Mouse (Mus musculus) hindbrain, embryonic 16.5 days (tissue): ENCODE measurements around the gene Gli3. TPM values are rescaled to one million over a fixed set of nuclear protein-coding genes. Genes with fewer than 3 reads are reported as not detected.

ENCODE experiments used
- ATAC-seq: fragments of 200-750 bp; cut with Nextera tagmentation; 2 replicates; pipeline ENCODE4 v1.8.0; 2017; ENCODE audit warnings: moderate TSS enrichment, moderate library complexity
- H3K27ac ChIP-seq: fragments of 300-500 bp; sonication (generic); 2 replicates; pipeline ENCODE4 v1.5.1; 2014; ENCODE audit warnings: low read depth, mild to moderate bottlenecking, control low read depth, low read length, moderate library complexity
- H3K27me3 ChIP-seq: fragments of 300-500 bp; sonication (generic); replicated peaks from 2 replicates; pipeline ENCODE4 v1.6.1; 2014; ENCODE audit warnings: low read length; ENCODE audit not compliant: control insufficient read depth, insufficient read depth
- H3K36me3 ChIP-seq: fragments of 300-500 bp; sonication (generic); 2 replicates; pipeline ENCODE4 v1.6.1; 2014; ENCODE audit warnings: mild to moderate bottlenecking, low read length, moderate library complexity, mixed read lengths; ENCODE audit not compliant: control insufficient read depth, insufficient read depth
- H3K4me1 ChIP-seq: fragments of 300-500 bp; sonication (generic); 2 replicates; pipeline ENCODE4 v1.6.1; 2014; ENCODE audit warnings: low read depth, low read length; ENCODE audit not compliant: control insufficient read depth, insufficient read depth
- H3K4me2 ChIP-seq: fragments of 300-500 bp; sonication (generic); 2 replicates; pipeline ENCODE4 v1.6.1; 2014; ENCODE audit warnings: mild to moderate bottlenecking, low read length, control low read depth, moderate library complexity
- H3K4me3 ChIP-seq: fragments of 300-500 bp; sonication (generic); 2 replicates; pipeline ENCODE4 v1.5.1; 2014; ENCODE audit warnings: mild to moderate bottlenecking, low read length, control low read depth, moderate library complexity
- H3K9ac ChIP-seq: fragments of 300-500 bp; sonication (generic); 2 replicates; pipeline ENCODE4 v1.6.1; 2014; ENCODE audit warnings: low read depth, mild to moderate bottlenecking, control low read depth, low read length, moderate library complexity
- H3K9me3 ChIP-seq: fragments of 300-500 bp; sonication (generic); 2 replicates; pipeline ENCODE4 v1.6.1; 2014; ENCODE audit warnings: mild to moderate bottlenecking, low read length, moderate library complexity; ENCODE audit not compliant: control insufficient read depth
- whole genome bisulfite sequencing: fragments of 180-500 bp; shearing (Covaris S2); extraction: QIAGEN DNeasy Blood & Tissue Kit; methylation state at CpG from one replicate; pipeline ENCODE4 v1.1.7; 2014; 5-methylcytosine and 5-hydroxymethylcytosine counted together
- polyA plus RNA-seq: library from polyadenylated mRNA; unstranded; fragments of >200 nt; fragmentation: Nextera tagmentation; extraction: Ambion mirVana; gene quantifications from 2 replicates; pipeline ENCODE4 v1.2.1, GENCODE M21; 2015

Gli3 gene
- polyA plus RNA-seq = 2.9 and 4.4 TPM in 2 replicates

DNA sequence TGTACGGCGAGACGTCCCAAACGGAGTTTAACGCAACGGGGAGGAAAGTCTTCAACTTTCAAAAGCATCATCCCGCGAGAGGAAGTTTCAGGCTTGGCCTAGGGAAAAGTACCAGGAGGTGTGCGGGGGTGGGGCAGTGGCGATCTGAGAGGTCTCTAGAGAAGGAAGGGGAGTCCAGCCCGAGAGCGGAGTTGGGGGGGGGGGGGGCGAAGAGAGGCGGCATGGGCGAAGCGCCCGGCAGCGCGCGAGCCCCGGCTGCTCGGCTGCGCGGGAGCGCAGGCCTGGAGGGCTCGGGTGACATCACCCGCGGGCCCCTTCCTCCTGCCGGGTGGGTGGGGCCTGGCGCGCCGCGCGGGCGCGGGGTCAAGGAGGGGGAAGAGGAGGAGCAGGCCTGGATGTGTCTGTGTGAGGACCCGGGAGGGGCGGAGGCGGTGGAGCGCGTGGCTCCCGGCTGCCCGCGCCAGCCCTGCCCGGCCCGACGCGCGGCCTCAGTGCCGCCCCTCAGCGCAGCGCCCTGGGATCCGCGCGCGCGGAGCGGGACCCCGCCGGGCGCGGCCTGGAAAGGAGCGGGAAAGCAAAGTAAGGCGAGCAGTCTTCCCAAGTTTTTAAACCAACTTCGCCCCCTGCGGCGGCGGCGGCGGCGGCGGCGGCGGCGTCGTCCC, at the start of gene Gli3:
Gene Gli3 (plus strand): TSS at position 406 of the 662 bp plus-strand sequence.
- Histone ChIP-seq H3K36me3 (no peaks in the 10 kb centered on the region), H3K27me3 (peaks cover 11% of the 10 kb centered on the region), H3K9ac (peak within 1 kb of the TSS; percentile 72), H3K27ac (peak within 1 kb of the TSS; percentile 75), H3K4me1 (peaks cover 16% of the 10 kb centered on the region), H3K4me2 (peak within 1 kb of the TSS; percentile 97), H3K4me3 (peak within 1 kb of the TSS; percentile 69), H3K9me3 (no peaks in the 10 kb centered on the region)
- ATAC-seq = peak; percentile 93
- 0% methylated on average over 37 of the region's 76 CpGs for WGBS

GRCm38 (mm10) chr13:15421182-15421750, 41.8 kb upstream of the Gli3 start:
- H3K36me3 ChIP-seq = no peaks in the 10 kb centered on the region
- no peak for ATAC-seq
- H3K27ac ChIP-seq = no peak overlapping the region
- H3K4me3 ChIP-seq = no peak overlapping the region
- 52% methylated on average over 10 of the region's 10 CpGs for WGBS
- peak overlapping the region; percentile 13; the same call in 1 of the 2 replicates for H3K4me2 ChIP-seq
- no peaks in the 10 kb centered on the region for H3K27me3 ChIP-seq
- no peaks in the 10 kb centered on the region for H3K4me1 ChIP-seq
- H3K9ac ChIP-seq = no peak overlapping the region
- H3K9me3 ChIP-seq = no peaks in the 10 kb centered on the region

DNA sequence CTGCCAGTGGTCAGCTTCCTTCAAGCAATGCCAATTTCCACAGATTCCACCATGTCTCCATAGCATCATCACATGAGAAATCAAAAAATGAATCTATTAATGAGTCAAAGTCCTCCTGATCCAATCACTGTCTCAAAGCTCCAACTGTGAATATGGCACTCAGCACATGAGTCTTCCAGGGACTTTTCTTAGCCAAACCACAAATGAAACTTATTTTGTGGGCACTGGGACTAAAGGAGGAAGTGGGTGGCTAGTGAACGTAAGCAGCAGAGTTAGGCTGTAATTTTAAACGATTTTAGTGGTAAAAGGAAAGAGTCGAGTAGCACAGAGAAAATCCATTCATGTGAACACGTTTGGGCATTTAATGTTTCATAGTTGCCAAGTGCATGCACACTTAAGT, 21.0 kb upstream of the Gli3 start:
- 87% methylated on average over 4 of the region's 4 CpGs for WGBS
- no peak for ATAC-seq

GRCm38 (mm10) chr13:15444312-15444711, 18.7 kb upstream of the Gli3 start:
- Histone ChIP-seq H3K4me2 (no peak overlapping the region), H3K9me3 (no peaks in the 10 kb centered on the region), H3K9ac (no peak overlapping the region), H3K36me3 (no peaks in the 10 kb centered on the region), H3K27ac (no peak overlapping the region), H3K4me3 (no peak overlapping the region), H3K27me3 (no peaks in the 10 kb centered on the region), H3K4me1 (no peaks in the 10 kb centered on the region)
- 66% methylated on average over 4 of the region's 4 CpGs for WGBS
- ATAC-seq = no peak

More for the DNA sequence above, 21.0 kb upstream of the Gli3 start:
- H3K27ac ChIP-seq = no peak overlapping the region
- H3K4me2 ChIP-seq = no peak overlapping the region
- no peak overlapping the region for H3K4me3 ChIP-seq
- no peaks in the 10 kb centered on the region for H3K9me3 ChIP-seq
- no peak overlapping the region for H3K9ac ChIP-seq
- no peaks in the 10 kb centered on the region for H3K4me1 ChIP-seq
- no peaks in the 10 kb centered on the region for H3K36me3 ChIP-seq
- no peaks in the 10 kb centered on the region for H3K27me3 ChIP-seq

- Histone ChIP-seq H3K4me3 (no peak overlapping the region), H3K4me2 (no peak overlapping the region), H3K9me3 (no peaks in the 10 kb centered on the region), H3K9ac (no peak overlapping the region), H3K4me1 (no peaks in the 10 kb centered on the region), H3K36me3 (no peaks in the 10 kb centered on the region), H3K27me3 (no peaks in the 10 kb centered on the region), H3K27ac (no peak overlapping the region)
- no peak for ATAC-seq
- WGBS = 28% methylated on average over 2 of the region's 2 CpGs
Measured at GRCm38 (mm10) chr13:15445591-15445990, 17.4 kb upstream of the Gli3 start.

DNA sequence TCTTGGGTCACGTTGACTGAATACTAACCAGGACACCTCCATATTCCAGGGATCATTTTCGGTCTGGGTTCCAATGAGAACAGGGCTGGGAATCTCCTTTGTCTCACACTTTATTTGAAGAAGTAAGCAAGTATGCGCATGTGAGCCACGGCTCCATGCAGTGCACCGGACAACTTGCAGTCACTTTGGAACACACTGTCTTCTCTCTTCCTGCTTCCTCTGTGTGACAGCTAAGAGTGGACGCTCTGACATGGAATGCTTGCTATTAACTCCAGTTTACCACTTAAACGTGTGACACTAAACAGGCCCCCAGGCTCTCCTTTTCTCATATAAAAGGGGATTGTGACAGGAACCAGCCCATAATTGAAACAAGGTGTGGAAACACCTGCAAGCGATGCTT, 17.0 kb upstream of the Gli3 start:
- WGBS = 86% methylated on average over 8 of the region's 8 CpGs

DNA sequence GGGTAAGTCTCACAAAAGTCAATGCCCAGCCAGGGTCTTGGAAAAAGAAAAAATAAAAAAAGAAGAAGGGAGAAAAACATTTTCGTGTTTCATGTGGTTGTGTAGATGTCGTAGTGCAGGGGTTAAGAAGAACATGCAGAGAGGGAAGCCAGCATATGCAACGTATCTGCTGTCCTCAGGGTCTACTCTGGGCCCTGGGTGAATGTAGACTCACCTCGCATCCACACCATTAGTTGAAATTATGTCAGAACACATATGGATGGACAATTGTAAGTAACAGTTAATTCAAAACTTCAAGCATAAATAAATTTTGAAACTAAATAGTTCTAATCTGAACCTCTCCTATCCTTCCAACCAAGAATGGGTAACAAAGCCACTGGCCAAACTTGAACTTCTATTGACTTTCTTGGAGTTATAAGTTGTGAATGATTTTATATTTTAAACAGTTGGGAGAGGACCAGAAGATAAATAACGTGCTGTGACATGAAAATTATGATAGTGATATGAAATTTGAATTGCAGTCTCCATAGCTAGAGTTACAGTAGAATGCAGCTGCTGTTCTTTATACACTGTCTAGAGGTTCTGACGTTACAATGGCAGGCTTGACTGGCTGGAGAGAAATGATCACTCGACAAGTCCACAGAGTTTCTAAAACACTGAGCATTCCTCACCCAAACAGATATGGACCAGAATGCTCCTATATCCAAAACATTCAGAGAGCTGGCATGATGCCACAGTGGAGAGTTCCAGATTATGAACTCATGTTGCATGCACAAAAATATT, 16.1 kb upstream of the Gli3 start:
- Histone ChIP-seq H3K4me2 (no peak overlapping the region), H3K9ac (no peak overlapping the region), H3K9me3 (no peaks in the 10 kb centered on the region), H3K27ac (no peak overlapping the region), H3K36me3 (no peaks in the 10 kb centered on the region), H3K27me3 (no peaks in the 10 kb centered on the region), H3K4me1 (no peaks in the 10 kb centered on the region), H3K4me3 (no peak overlapping the region)
- no peak for ATAC-seq
- 87% methylated on average over 7 of the region's 7 CpGs for WGBS

More for the DNA sequence above, 17.0 kb upstream of the Gli3 start:
- Histone ChIP-seq H3K9ac (no peak overlapping the region), H3K4me2 (no peak overlapping the region), H3K4me1 (no peaks in the 10 kb centered on the region), H3K4me3 (no peak overlapping the region), H3K27me3 (no peaks in the 10 kb centered on the region), H3K27ac (no peak overlapping the region), H3K9me3 (no peaks in the 10 kb centered on the region), H3K36me3 (no peaks in the 10 kb centered on the region)
- ATAC-seq = no peak

DNA sequence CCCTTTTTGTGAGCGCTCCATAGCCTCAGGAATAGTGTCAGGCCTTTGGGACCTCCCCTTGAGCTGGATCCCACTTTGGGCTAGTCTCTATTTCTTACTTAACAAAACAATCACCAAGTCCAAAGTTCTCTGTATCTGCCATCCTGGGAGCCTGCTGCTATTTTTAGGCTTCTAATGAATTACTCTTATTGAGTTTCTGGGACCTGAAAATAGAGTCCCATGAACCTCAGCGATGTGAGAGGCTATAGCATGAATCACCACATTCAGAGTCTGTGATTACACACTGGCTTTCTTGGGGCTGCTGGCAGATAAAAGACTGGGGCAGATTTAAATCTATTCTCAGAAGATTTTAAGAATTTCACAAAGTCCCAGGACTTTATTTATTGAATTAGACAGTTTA, 12.1 kb upstream of the Gli3 start:
- Histone ChIP-seq H3K4me2 (no peak overlapping the region), H3K27ac (no peak overlapping the region), H3K4me3 (no peak overlapping the region), H3K9ac (no peak overlapping the region), H3K27me3 (no peaks in the 10 kb centered on the region), H3K36me3 (no peaks in the 10 kb centered on the region), H3K4me1 (no peaks in the 10 kb centered on the region), H3K9me3 (no peaks in the 10 kb centered on the region)
- WGBS = 65% methylated on average over 2 of the region's 2 CpGs
- ATAC-seq = no peak

- no peak overlapping the region for H3K4me3 ChIP-seq
- no peak for ATAC-seq
- 80% methylated on average over 5 of the region's 5 CpGs for WGBS
- no peak overlapping the region for H3K27ac ChIP-seq
- H3K9me3 ChIP-seq = no peaks in the 10 kb centered on the region
- peaks cover 2% of the 10 kb centered on the region; the same call in 1 of the 2 replicates for H3K27me3 ChIP-seq
- H3K36me3 ChIP-seq = no peaks in the 10 kb centered on the region
- H3K4me2 ChIP-seq = no peak overlapping the region
- 0 out of 2 replicates have a peak, but pooled peaks cover 2% of the 10 kb centered on the region for H3K4me1 ChIP-seq
- H3K9ac ChIP-seq = no peak overlapping the region
Measured at GRCm38 (mm10) chr13:15457841-15458240, 5.2 kb upstream of the Gli3 start.
